Mouse (Mus musculus): ENCODE measurements around the gene Treml1.

DNA sequence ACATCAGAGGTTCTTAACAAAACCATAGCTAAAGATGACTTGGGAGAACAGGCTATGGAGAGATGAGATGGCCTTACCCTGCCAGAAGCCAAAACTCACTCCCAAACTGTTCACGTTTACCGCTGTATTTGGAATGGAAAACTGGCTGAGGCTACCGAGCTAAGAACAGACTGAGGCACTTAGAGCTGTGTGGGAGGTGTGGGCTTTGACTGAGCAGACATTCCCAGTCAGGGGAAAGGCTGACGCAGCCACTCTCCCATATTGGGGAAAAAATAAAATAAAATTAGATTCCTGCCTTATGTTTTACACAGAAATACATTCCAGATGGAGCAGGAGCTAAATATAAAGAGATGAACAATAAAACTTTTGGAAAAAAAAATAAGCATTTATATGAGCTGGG, 33.1 kb upstream of the Treml1 start:
- TF ChIP-seq CTCF (IDR thresholded peaks at IDR 0.05 in 2 of 3, conservative IDR thresholded peaks at IDR 0.05 in 1 of 3; ENCODE audit: control insufficient read depth in 1 of 3, insufficient read depth in 1 of 3, low read depth in 2 of 3, low read length in 3 of 3, poor library complexity in 1 of 3, severe bottlenecking in 1 of 3) (no peak), NRF1 (IDR thresholded peaks at IDR 0.05; ENCODE audit: insufficient read depth, low read depth, low read length, poor library complexity, severe bottlenecking) (no peak), MAFK (IDR thresholded peaks at IDR 0.05; ENCODE audit: borderline replicate concordance, low read depth, low read length) (no peak), HCFC1 (IDR thresholded peaks at IDR 0.05; ENCODE audit: low read depth, low read length) (no peak), ZC3H11A (IDR thresholded peaks at IDR 0.05; ENCODE audit: low read depth, low read length) (no peak), POLR2A (IDR thresholded peaks at IDR 0.05; ENCODE audit: control insufficient read depth in 1 of 2, insufficient read depth in 1 of 2, low read depth in 1 of 2, low read length in 2 of 2, poor library complexity in 1 of 2) (no peak), GABPA (IDR thresholded peaks at IDR 0.05; ENCODE audit: low read depth, low read length) (no peak), BHLHE40 (IDR thresholded peaks at IDR 0.05; ENCODE audit: borderline replicate concordance, low read depth, low read length) (no peak)

Measured in MEL (cell line).